Mouse (Mus musculus) erythroblast, embryonic 14.5 days (primary cell): ENCODE results near the gene Adora1.

Experiments used
- GATA1 ChIP-seq: IDR thresholded peaks from 2 replicates; pipeline ENCODE4 v1.6.1; 2012; ENCODE audit warnings: low read length, inconsistent platforms, mixed read lengths
- TAL1 ChIP-seq: IDR thresholded peaks from 3 replicates; pipeline ENCODE4 v1.6.1; 2012; ENCODE audit warnings: low read length, inconsistent platforms, mixed read lengths

- no peak for TF ChIP-seq GATA1
- no peak for TF ChIP-seq TAL1
These were observed 53.2 kb downstream of the Adora1 start, which contains the start of gene Chil1 for GRCm38 (mm10) chr1:134182025-134182424.
